Mouse (Mus musculus) spleen, adult 2 months (tissue): ENCODE data around the gene Pgghg.

Experiments used
- CTCF ChIP-seq: fragments of 200-500 bp; IDR thresholded peaks from 2 replicates; pipeline ENCODE4 v1.5.1; 2011; ENCODE audit warnings: mild to moderate bottlenecking, inconsistent platforms; ENCODE audit not compliant: insufficient read depth, insufficient read length, insufficient replicate concordance; ENCODE audit errors: extremely low read depth
- POLR2A ChIP-seq: fragments of 200-500 bp; IDR thresholded peaks from 2 replicates; pipeline ENCODE4 v1.6.1; 2011; ENCODE audit warnings: low read depth, low read length, inconsistent platforms

GRCm38 (mm10) chr7:140953133-140953532 is 11.9 kb downstream of the Pgghg start:
- no peak for TF ChIP-seq CTCF
- TF ChIP-seq POLR2A = no peak
